Mouse (Mus musculus) hematopoietic stem cell, adult 5-6 weeks (primary cell): ENCODE measurements at regions not wholly inside any gene's neighbourhood (a gene's known extent, or its start where the extent isn't known, plus 50 kb on each side); places are given as distances from the start of the nearest gene placed in this dataset.

Experiments used
- ATAC-seq, 2 experiments: fragments of 125-278 bp in 1 of 2; replicated peaks in 1 of 2; 2 replicates each; pipeline ENCODE4 v1.8.0; 2016 to 2017; ENCODE audit warnings: inconsistent platforms in 2 of 2, mild to moderate bottlenecking in 2 of 2, moderate number of reproducible peaks in 2 of 2, low read depth in 1 of 2, moderate TSS enrichment in 1 of 2; ENCODE audit not compliant: low FRiP score in 2 of 2, poor library complexity in 2 of 2, severe bottlenecking in 2 of 2, insufficient read depth in 1 of 2, low TSS enrichment in 1 of 2

DNA sequence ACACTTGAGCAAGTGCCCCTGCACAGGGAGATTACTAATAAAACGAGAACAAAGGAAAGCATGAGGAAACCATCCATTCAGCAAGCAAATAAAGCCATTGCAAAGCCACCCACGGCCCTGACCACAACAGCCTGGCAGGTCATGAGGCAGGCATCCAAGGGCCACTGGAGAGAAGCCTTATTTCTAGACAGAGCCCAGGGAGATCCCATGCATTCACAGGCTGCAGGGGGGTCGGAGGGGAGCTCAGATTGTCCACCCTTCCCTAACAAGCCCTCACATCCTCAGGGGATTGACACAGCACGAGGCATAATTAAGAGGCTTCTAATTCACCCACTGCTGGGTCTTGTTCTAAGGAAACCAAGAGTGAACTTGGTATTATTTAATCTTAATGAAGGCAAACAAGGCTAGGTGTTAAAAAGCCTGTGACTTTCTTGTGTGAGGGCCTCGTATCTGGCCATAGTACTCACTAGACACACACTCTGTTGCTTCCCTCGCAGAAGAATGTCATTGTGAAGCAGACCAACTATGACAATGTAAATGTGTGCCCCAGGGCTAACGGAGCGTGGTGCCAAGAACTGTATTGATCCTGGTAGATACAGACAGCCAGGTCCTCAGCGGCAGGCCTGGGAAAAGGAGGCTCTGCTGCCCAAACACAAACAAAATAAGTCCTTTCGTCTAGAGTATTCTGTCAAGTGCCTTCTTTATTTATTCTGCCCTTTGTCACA is 303.6 kb upstream of the Slc24a5 start:
- peak in 1 of 2 experiments; percentile 12; a peak in 1 of 4 replicates for ATAC-seq

DNA sequence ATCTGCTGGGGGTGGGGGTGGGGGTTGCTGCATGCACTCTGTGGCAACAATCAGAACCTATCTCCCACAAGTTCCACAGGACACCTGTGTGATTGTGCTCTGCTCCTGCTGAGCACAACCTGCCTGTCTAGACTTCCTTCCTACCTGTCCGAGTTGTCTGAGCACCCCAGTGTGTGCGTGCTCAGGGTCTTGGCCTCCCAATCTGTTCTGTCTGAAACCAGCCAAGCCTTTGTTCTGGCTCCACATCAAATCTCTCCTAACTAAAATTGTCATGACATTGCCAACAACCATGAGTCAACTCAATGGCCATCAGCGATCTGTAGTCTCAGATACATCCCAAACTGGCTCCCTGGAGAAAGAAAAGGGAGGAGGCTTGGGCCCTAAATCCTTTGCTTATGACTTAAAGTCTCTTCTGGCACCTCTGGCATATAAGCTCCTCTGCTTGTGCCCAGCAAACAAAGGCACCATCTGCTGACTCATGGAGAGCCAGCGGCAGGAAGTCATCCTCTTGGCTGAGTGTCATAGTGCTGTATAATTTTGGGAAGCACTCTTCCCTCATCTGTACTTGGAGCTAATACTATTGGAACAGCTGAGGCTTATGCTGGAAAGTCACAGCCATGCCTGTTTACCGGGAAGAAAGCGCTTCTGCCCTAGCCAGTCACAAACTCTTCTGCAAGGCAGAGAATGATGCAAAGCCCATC is 298.5 kb upstream of the Slc24a5 start:
- ATAC-seq = no peak

GRCm38 (mm10) chr2:124770028-124770427 is 297.9 kb upstream of the Slc24a5 start:
- ATAC-seq = no peak

DNA sequence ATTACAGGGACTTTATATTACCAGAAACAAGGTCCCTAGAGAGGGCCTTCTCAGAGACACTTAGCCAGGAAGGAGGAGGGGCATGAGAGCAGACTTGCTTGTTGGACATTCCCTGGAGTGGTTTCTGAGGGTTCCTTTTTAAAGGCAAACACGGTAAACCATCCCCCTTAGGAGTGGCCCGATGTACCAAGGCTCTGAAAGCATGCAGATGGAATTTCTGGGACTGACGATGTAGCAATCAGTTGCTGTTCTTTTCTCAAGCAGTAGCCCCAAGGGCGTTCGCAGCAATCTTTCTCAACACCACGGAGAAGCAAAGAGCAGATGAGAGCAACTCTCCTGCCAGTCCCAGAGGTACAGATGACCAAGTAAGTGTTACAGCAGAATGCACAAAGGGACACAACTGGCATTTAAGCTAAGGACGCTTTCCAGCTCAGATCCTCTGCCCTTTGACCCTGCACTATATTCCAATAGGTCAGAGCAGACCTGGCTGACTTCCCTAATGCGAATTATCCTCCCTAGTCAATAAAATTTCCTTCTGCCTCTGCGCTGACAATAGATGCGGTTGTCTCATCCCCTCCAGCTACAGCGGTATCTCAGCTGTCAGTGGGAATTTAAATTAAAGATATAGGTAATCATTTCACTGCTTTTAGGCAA is 295.7 kb upstream of the Slc24a5 start:
- ATAC-seq = no peak

DNA sequence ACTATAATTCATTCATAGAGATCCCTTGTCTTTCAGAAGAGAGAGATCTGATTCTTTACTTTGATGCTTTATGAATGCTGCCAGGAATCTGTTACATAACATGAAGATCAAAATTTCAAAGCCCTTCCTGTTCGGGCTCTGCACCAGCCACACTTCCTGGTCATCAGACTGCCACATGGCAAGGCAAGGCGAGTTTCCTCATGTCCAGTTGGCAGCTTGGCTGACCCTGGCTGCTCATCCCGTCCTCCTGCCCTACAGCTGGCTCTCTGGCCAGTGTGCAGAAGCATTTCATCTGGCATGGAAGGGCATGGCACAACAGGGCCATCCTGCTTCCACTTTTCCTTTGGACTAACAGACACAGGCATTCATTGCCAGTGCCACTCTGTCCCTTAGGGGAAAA is 292.2 kb upstream of the Slc24a5 start:
- no peak for ATAC-seq

DNA sequence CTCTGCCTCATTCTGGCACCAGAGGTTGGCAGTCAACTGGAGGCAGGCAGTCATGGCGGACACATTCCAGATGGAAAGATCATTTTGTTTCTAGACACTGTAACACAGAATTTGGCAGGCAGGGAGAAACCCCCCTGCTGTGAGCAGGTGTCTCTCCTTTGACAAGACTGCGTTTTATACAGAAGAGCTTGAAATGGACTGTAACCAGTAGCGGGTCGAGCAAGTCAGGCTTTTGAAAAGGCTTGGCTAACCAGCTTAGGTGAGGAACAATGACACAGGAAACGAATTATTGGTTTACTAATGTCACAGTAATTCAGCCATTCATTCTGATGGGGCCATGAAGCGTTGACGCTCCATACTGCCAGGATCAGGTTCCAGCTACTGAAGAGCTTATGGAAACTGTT is 275.3 kb upstream of the Slc24a5 start:
- ATAC-seq = no peak

- ATAC-seq = no peak
Observed at GRCm38 (mm10) chr2:124811709-124812108, 256.2 kb upstream of the Slc24a5 start.

DNA sequence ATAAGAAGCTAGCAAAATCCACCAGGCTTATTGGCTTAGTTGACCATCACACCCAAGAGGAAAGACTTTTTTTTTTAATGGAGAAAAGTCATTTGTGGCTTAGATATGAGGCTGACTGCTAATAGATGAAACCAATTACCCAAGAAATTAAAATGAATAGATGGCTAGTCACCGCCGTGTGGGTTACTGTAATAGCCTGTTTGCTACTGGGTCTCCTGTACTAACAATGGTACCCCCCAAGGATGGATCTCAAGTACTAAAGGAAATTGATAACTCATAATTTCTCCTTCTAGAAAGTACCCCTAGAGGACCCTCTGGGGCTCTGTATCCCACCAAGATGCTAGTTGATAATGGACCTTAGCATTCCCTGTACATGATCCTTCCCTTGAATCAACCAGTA is 251.1 kb upstream of the Slc24a5 start:
- ATAC-seq = no peak

GRCm38 (mm10) chr2:124819846-124820245 is 248.1 kb upstream of the Slc24a5 start:
- no peak for ATAC-seq

DNA sequence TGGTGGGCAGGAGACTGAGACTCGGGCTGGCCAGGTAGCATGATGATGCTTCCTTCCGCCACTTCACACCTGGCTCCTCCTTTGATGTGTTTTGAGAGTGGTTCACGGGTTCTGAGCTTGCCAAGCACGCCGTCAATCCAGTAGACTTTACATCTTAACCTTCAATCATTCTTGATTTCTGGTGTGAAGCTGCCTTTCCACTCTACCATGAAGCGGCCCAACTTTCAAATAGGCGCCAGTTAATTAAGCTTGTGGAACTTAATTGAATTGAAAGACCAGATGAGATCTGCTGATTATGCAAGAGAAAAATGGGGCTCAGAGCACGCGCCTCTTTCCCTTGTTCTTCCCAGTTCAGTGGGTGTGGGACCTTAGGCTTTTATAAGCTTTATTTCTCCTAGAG is 247.1 kb upstream of the Slc24a5 start:
- no peak for ATAC-seq

GRCm38 (mm10) chr2:124821366-124821765 is 246.6 kb upstream of the Slc24a5 start:
- no peak for ATAC-seq

DNA sequence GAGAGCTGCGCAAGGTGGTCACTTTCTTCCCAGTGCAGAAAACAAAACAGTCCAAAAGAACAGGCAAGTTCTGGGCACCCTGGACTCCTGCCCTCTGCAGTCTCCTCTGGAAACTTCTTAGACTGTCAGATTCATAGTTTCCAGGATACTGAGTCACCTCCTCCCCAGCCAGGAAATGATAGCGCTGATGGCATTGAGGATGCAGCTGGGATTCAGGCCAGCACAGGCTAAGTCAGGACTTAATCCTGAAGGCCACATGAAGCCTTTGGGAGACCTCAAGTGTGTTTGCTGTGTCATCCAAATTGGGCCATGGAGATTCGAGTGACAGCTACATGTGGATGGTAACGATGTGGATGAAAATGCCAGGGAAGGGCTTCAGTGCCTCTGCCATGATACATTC is 219.1 kb upstream of the Slc24a5 start:
- ATAC-seq = no peak

DNA sequence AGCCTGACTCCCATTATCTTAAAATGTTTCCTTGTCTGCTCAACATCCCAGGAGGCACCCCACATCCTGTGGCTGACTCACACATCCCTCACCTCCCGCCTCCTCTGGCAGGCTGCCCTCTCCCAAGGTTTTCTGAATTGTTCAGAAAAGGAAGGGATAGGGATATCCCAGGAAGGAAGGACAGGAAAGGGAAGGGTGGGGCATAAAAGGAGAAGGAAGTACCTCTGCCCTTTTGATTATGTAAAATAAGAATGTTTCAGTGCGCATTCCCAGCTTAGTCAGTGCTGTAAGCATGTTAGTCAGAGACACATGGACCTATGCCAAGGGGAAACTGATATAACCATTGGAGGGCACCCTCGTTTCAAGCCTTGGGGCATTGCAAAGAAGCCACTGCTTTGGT is 209.4 kb upstream of the Slc24a5 start:
- peak; percentile 39 to 59; a peak in 3 of 4 replicates for ATAC-seq

DNA sequence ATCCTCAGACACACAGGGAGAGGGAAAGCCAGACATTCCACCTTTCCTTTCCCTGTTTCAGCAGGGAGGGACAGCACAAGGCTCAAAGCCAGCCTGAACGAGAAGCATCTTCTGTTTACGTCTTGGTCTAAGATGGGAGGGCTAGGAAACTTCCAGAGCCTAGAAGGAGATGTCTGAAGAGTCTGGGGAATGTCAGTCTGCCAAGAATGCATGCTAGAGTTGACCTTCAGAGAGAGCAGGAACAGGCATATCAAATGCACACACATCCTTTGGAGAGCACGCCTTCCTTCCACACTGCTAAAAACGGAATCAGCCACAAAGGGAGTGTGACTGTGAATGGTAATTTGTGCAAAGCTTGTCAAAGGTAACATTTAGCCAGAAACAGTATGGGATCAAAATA is 179.7 kb upstream of the Slc24a5 start:
- ATAC-seq = no peak

GRCm38 (mm10) chr2:124895002-124895401 is 172.9 kb upstream of the Slc24a5 start:
- ATAC-seq = no peak

DNA sequence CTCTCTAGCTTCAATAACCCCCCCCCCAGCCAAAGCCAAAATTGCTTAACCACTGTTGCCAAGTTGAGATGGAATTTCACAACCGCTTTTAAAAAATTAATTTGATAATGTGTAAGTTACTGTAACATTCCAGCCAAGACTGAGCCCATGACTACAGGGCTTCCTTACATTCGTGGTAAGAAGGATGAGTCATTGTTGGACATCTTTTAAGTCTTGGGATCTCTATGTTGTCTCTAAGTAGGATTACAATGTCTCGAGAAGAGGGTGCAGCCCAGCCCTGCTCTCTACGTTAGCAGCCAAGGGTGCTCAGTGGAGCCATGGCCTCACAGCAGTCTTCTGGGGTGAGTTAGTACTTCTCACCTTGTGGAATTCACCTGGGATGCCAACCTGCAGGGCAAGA is 164.4 kb upstream of the Slc24a5 start:
- ATAC-seq = no peak

GRCm38 (mm10) chr2:124905076-124905475 is 162.8 kb upstream of the Slc24a5 start:
- no peak for ATAC-seq

DNA sequence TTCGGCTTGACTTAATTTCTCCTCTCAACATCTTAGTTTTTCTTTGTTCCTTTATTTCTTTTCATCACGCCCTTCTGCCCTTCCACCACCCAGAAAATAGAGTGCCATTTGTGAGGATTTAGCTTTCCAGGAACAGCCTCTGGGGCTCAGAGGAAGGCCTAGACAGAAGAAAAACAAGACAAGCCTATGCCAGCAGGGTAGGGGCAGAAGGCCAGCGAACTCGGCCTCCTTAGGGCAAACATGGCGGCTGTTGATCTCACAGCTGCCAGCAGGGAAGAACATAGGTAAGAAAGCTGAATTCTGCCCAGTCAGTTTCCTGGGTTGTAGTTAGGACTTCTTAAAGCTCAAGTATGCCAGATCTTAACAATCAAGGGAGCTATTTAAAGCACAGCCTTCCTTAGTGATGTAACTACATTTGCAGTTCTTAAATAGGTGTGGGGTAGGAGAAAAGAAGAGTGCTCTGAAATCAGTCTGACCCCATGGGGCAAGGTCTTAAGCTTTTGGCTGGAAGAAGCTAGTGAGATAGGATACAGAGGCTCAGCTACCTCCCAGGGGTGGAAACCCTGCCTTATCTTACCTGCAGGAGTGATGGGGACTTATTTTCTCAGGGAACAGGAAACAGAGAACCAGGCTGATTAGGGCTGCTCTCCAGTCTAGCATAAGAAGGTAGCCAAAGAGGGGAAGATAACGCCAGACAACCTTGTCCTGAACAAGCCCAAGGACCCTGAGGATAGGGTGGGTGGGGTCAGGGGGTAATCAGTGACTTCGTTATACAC is 148.8 kb upstream of the Slc24a5 start:
- ATAC-seq = no peak
